Mouse (Mus musculus) intestine, embryonic 14.5 days (tissue): ENCODE data around the gene Epha4. TPM values are rescaled to one million over a fixed set of nuclear protein-coding genes. Genes with fewer than 3 reads are reported as not detected.

ENCODE experiments used
- ATAC-seq: fragments of 200-750 bp; cut with Nextera tagmentation; replicated peaks from 2 replicates; pipeline ENCODE4 v1.8.0; 2017; ENCODE audit warnings: low read depth, moderate number of reproducible peaks, moderate TSS enrichment, moderate library complexity; ENCODE audit not compliant: low FRiP score, low TSS enrichment
- DNase-seq: peaks from one replicate; pipeline ENCODE4 v3.0.0-alpha.2; 2018; ENCODE audit warnings: low spot score
- H3K27ac ChIP-seq: fragments of 300-500 bp; sonication (generic); 2 replicates; pipeline ENCODE4 v1.5.1; 2014; ENCODE audit warnings: low read depth, mild to moderate bottlenecking, control low read depth
- H3K27me3 ChIP-seq: fragments of 300-500 bp; sonication (generic); replicated peaks from 2 replicates; pipeline ENCODE4 v1.6.1; 2014; ENCODE audit warnings: low read length, control low read depth; ENCODE audit not compliant: control insufficient read depth, insufficient read depth
- H3K36me3 ChIP-seq: fragments of 300-500 bp; sonication (generic); 2 replicates; pipeline ENCODE4 v1.6.1; 2014; ENCODE audit warnings: low read length, control low read depth; ENCODE audit not compliant: control insufficient read depth, insufficient read depth
- H3K4me1 ChIP-seq: fragments of 300-500 bp; sonication (generic); replicated peaks from 2 replicates; pipeline ENCODE4 v1.6.1; 2014; ENCODE audit warnings: low read length, control low read depth, mixed read lengths; ENCODE audit not compliant: control insufficient read depth, insufficient read depth
- H3K4me2 ChIP-seq: fragments of 300-500 bp; sonication (generic); 2 replicates; pipeline ENCODE4 v1.6.1; 2014; ENCODE audit warnings: low read length
- H3K4me3 ChIP-seq: fragments of 300-500 bp; sonication (generic); 2 replicates; pipeline ENCODE4 v1.5.1; 2014; ENCODE audit warnings: low read depth, low read length, control low read depth, mixed read lengths
- H3K9ac ChIP-seq: fragments of 300-500 bp; sonication (generic); 2 replicates; pipeline ENCODE4 v1.6.1; 2014; ENCODE audit warnings: mild to moderate bottlenecking, low read length
- H3K9me3 ChIP-seq: fragments of 300-500 bp; sonication (generic); 2 replicates; pipeline ENCODE4 v1.6.1; 2016; ENCODE audit warnings: low read length, control low read depth; ENCODE audit not compliant: control insufficient read depth
- WGBS: fragments of 180-500 bp; shearing (Covaris S2); extraction: QIAGEN DNeasy Blood & Tissue Kit; methylation state at CpG from one replicate; pipeline ENCODE4 v1.1.7; 2014; 5-methylcytosine and 5-hydroxymethylcytosine counted together
- polyA plus RNA-seq: library from polyadenylated mRNA; unstranded; fragments of >200 nt; fragmentation: Nextera tagmentation; extraction: Ambion mirVana; gene quantifications from 2 replicates; pipeline ENCODE4 v1.2.1, GENCODE M21; 2014

The Epha4 gene
- polyA plus RNA-seq, 1 experiment from 2014 or later = 15.4 TPM

GRCm38 (mm10) chr1:77514325-77514962 is 444 bp downstream of the Epha4 start:
- peak overlapping the region; percentile 97 for H3K4me2 ChIP-seq
- peak; percentile 89 for DNase-seq
- H3K4me3 ChIP-seq = peak overlapping the region; percentile 69
- H3K4me1 ChIP-seq = peaks cover 17% of the 10 kb centered on the region
- H3K27ac ChIP-seq = peak overlapping the region; percentile 60
- 0 out of 2 replicates have a peak, but pooled peaks cover 4% of the 10 kb centered on the region for H3K27me3 ChIP-seq
- H3K9me3 ChIP-seq = no peaks in the 10 kb centered on the region
- H3K36me3 ChIP-seq = no peaks in the 10 kb centered on the region
- under 1% methylated on average over 45 of the region's 45 CpGs for WGBS
- peak; percentile 48 for ATAC-seq
- H3K9ac ChIP-seq = peak overlapping the region; percentile 56

DNA sequence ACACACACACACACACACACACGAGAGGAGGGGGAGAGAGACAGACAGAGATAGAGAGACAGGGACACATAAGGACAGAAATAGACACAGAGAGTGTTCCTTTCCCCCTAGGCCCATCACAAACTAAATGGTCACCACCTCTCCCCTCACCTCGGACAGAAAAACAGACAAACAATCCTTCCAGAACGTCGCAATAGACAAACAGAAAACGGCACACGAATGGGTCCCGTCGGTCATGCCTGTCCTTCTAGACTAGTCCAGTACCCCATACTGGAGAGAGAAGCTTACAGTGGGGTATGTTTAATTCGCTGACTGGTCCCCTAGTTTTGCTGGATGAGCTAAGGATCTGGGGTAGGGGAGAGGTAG is 946 bp downstream of the Epha4 start:
- DNase-seq (no peak), ATAC-seq (no peak)
- 0 out of 2 replicates have a peak, but pooled peaks cover 4% of the 10 kb centered on the region for H3K27me3 ChIP-seq
- no peaks in the 10 kb centered on the region; the same call in 1 of the 2 replicates for H3K36me3 ChIP-seq
- H3K9me3 ChIP-seq = no peaks in the 10 kb centered on the region
- WGBS = under 1% methylated on average over 9 of the region's 9 CpGs
- H3K4me3 ChIP-seq = peak overlapping the region; percentile 69
- H3K4me1 ChIP-seq = peaks cover 17% of the 10 kb centered on the region
- peak overlapping the region; percentile 60; the same call in 1 of the 2 replicates for H3K27ac ChIP-seq
- H3K9ac ChIP-seq = peak overlapping the region; percentile 56
- peak overlapping the region; percentile 97 for H3K4me2 ChIP-seq

GRCm38 (mm10) chr1:77513411-77513941 is 1.4 kb downstream of the Epha4 start:
- peak overlapping the region; percentile 97 for H3K4me2 ChIP-seq
- H3K9me3 ChIP-seq = no peaks in the 10 kb centered on the region
- H3K4me1 ChIP-seq = peaks cover 17% of the 10 kb centered on the region
- no peaks in the 10 kb centered on the region; the same call in 1 of the 2 replicates for H3K36me3 ChIP-seq
- H3K27me3 ChIP-seq = 0 out of 2 replicates have a peak, but pooled peaks cover 4% of the 10 kb centered on the region
- DNase-seq (peak; percentile 85), ATAC-seq (0 out of 2 replicates have a peak, but pooled peaks have one; percentile 19)
- H3K27ac ChIP-seq = no peak overlapping the region
- under 1% methylated on average over 27 of the region's 27 CpGs for WGBS
- peak overlapping the region; percentile 69 for H3K4me3 ChIP-seq
- H3K9ac ChIP-seq = peak overlapping the region; percentile 56

GRCm38 (mm10) chr1:77512431-77513195 is 2.3 kb downstream of the Epha4 start:
- ATAC-seq (no peak), DNase-seq (peak; percentile 60)
- Histone ChIP-seq H3K27me3 (0 out of 2 replicates have a peak, but pooled peaks cover under 1% of the 10 kb centered on the region), H3K4me3 (peak overlapping the region; percentile 69), H3K4me2 (peak overlapping the region; percentile 97), H3K4me1 (peaks cover 17% of the 10 kb centered on the region), H3K9me3 (no peaks in the 10 kb centered on the region), H3K36me3 (no peaks in the 10 kb centered on the region; the same call in 1 of the 2 replicates), H3K27ac (no peak overlapping the region), H3K9ac (peak overlapping the region; percentile 56)
- 7% methylated on average over 20 of the region's 20 CpGs for whole genome bisulfite sequencing

GRCm38 (mm10) chr1:77512059-77512407 is 2.9 kb downstream of the Epha4 start:
- H3K36me3 ChIP-seq = no peaks in the 10 kb centered on the region; the same call in 1 of the 2 replicates
- H3K27ac ChIP-seq = no peak overlapping the region
- DNase-seq (no peak), ATAC-seq (no peak)
- WGBS = 23% methylated on average over 4 of the region's 4 CpGs
- H3K9me3 ChIP-seq = no peaks in the 10 kb centered on the region
- peaks cover 17% of the 10 kb centered on the region for H3K4me1 ChIP-seq
- H3K27me3 ChIP-seq = no peaks in the 10 kb centered on the region
- peak overlapping the region; percentile 97 for H3K4me2 ChIP-seq
- H3K9ac ChIP-seq = no peak overlapping the region; the same call in 1 of the 2 replicates
- peak overlapping the region; percentile 69 for H3K4me3 ChIP-seq

DNA sequence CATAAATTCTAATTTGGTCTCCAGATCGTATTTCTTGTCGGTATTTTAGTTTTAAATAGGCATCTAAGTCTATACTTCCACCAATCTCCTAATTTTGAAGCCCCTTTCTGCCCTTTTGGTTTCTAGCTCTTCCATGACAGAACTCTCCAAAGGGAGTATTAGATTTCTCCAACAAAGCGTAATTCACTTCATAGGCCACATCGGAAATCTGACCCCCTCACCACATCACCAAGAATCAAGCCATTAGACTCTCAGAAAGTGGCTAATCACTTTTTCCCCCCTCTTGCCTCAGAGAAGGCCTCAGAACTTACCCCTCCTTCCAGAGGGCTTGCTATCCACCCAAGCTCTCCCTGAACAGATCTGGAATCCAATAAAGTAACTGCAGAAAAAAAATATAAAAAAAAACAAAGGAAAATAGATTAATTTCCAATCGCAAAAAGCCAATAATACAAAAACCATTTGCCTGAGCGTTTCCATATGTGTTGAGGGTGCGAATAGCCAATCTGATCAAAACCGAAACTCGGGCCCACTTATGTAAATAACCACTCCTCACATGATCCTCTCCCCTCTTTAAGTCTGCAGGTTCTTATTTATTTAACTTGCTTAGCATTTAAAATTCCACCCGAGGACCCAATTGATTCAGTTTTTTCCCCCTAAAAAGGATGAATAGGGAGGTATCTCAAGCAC is 3.4 kb downstream of the Epha4 start:
- Histone ChIP-seq H3K4me3 (peak overlapping the region; percentile 69), H3K27me3 (no peaks in the 10 kb centered on the region), H3K27ac (no peak overlapping the region), H3K9me3 (no peaks in the 10 kb centered on the region), H3K4me1 (peaks cover 17% of the 10 kb centered on the region), H3K9ac (no peak overlapping the region), H3K4me2 (peak overlapping the region; percentile 97), H3K36me3 (peaks cover 2% of the 10 kb centered on the region)
- no peak for DNase-seq
- no peak for ATAC-seq
- WGBS = 53% methylated on average over 10 of the region's 10 CpGs

- peaks cover 21% of the 10 kb centered on the region for H3K4me1 ChIP-seq
- 62% methylated on average over 5 of the region's 5 CpGs for WGBS
Measured at GRCm38 (mm10) chr1:77510623-77511022, 4.3 kb downstream of the Epha4 start.

DNA sequence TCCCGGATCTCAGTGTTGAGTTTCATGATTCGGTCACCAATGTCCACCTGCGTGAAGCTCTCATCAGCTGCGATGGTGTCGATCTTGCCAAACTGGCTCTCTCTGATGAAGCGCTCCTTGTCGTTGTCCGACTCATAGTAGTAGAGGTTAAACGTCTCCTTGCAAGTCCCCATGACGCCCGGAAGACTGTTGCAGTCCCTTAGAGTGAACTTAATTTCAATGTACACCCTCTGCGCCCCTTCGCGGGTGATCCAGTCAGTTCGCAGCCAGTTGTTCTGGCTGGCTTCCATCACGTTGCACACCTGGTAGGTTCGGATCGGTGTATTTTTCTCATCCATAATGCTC is 8.1 kb downstream of the Epha4 start:
- peaks cover 17% of the 10 kb centered on the region; the same call in 1 of the 2 replicates for H3K4me1 ChIP-seq
- no peak overlapping the region for H3K4me3 ChIP-seq
- H3K4me2 ChIP-seq = no peak overlapping the region

More at GRCm38 (mm10) chr1:77510623-77511022, 4.3 kb downstream of the Epha4 start:
- H3K9ac ChIP-seq = no peak overlapping the region
- DNase-seq (no peak), ATAC-seq (no peak)
- H3K4me2 ChIP-seq = no peak overlapping the region
- no peak overlapping the region for H3K27ac ChIP-seq
- H3K27me3 ChIP-seq = no peaks in the 10 kb centered on the region
- peaks cover 8% of the 10 kb centered on the region for H3K36me3 ChIP-seq
- H3K4me3 ChIP-seq = no peak overlapping the region
- H3K9me3 ChIP-seq = no peaks in the 10 kb centered on the region

More for the DNA sequence above, 8.1 kb downstream of the Epha4 start:
- 91% methylated on average over 18 of the region's 18 CpGs for WGBS
- ATAC-seq (no peak), DNase-seq (no peak)
- Histone ChIP-seq H3K27ac (no peak overlapping the region), H3K9ac (no peak overlapping the region), H3K36me3 (peaks cover 16% of the 10 kb centered on the region), H3K9me3 (no peaks in the 10 kb centered on the region), H3K27me3 (no peaks in the 10 kb centered on the region)
